Mouse (Mus musculus): Measurements from ENCODE around the gene Olfr589.
"Not testable (repeated sequence)": the region's sequence is repeated elsewhere in the genome, so short reads cannot be mapped to it uniquely, and the experiment has no call there.

The Olfr589 gene

DNA sequence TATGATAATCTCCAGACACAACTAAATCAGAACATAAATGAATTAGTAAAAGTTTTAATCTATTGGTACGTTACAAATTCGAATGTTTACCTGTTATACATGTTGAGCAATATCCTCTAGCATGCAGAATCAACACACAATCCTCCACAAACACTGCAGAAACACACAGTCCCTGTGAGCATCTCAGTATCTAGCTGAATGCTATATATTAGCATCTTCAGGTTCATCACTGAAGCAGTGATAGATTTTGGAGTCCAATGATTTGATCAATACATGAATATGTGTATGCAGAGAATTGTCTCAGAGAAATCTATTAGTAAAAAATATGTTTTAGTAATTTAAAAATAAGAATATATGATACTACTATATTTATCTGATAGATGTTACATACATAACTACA lies at the start of gene Olfr589:
TSS of gene Olfr589 (minus strand) at position 101 of the 400 bp plus-strand sequence.
- DNase-seq (ENCODE audit: low spot score in 2 of 2) = no peak

DNA sequence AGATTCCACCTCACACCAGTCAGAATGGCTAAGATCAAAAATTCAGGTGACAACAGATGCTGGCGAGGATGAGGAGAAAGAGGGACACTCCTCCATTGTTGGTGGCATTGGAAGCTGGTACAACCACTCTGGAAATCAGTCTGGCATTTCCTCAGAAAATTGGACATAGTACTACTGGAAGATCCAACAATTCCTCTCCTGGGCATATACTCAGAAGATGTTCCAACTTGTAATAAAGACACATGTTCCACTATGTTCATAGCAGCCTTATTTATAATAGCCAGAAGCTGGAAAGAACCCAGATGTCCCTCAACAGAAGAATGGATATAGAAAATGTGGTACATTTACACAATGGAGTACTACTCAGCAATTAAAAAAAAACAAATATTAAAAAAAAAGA lies 28.3 kb upstream of the Olfr589 start, which contains the start of gene Olfr592:
TSS of gene Olfr592 (plus strand) at position 301 of the 400 bp plus-strand sequence.
- not testable (repeated sequence) for DNase-seq (ENCODE audit: low spot score in 2 of 2)

DNA sequence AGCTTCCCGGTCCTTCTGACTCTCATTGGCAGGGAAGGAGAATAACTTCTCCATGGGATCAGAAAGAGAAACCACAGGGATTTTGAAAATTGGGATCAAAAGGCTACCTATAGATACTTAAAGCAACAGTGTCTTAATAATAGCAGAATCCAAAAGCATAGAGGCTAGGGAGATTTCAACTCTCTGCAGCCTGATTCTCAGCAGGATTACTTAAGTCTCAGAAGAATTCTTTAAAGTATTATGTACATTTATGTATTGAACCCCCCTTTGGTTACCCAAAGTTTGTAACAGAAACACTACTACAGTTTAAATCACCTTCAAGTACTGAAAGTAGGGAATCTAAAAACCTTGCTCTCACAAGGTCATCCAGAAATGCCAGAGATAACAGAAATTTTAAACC lies 22.1 kb upstream of the Olfr589 start, which contains the start of gene Olfr591:
TSS of gene Olfr591 (minus strand) at position 101 of the 400 bp plus-strand sequence.
- no peak for DNase-seq (ENCODE audit: low spot score in 2 of 2)

DNA sequence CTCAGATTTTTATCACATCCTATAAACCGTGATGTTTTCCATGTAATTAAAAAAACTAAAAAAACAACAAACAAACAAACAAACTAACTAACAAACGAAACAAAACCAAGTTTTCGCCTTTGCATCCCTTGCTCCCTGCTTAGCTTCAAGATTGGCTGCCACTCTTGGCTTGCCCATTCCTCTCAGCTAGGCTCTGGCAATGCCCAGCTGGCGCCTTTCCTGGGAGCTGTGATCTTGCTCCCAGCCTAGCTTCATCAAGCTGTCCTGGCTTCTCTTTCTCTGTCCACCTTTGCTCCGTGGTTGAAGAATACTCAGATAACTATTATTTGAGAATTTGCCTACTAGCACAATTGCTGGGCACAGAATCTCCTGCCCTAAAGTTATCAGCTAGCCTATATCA lies 13.5 kb upstream of the Olfr589 start:
- DNase-seq (ENCODE audit: low spot score in 2 of 2) = no peak

DNA sequence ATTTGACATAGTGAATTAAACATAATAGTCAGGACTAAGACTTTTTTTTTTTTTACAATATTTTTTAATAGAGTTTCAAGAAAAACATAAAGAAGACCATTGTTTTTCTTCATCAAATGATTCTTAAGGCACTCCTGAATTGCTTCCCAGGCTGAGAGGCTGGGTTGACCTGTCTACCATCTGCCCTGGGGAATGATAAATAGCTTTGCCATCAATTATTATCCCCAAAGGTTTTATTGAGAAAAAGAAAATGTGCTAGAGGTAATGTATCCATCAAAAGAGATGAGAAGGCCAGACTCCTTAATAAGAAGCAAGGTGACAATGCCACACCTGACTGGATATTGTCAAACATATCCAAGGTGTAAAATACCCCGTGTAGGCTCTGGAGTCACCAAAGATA lies 15.6 kb downstream of the Olfr589 start, which contains the start of gene Olfr588-ps1:
TSS of gene Olfr588-ps1 (plus strand) at position 301 of the 400 bp plus-strand sequence.
- DNase-seq (ENCODE audit: low spot score in 2 of 2) = no peak

- no peak for DNase-seq (ENCODE audit: low spot score in 2 of 2)
Measured at GRCm38 (mm10) chr7:103125538-103125937, 30.6 kb downstream of the Olfr589 start, which contains the start of gene Olfr586. Gene Olfr586 (minus strand): TSS chr7:103125638.

DNA sequence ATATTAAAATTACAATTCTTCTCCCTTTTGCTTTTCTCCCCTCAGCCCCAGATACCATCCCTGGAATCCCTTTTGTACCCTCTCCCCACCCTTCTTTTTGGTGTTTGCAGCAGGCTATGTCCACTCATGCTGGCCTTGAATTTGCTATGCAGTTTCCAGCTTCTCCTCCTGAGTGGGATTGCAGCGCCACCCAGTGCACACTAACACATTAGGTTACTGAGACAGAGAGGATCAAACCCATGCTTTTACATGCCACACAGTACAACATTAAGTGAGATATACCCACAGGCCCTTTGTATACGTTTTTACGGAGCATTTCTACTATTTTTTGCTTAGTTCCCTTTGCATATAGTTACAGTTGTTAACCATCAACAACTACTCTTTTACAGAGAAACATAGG lies 36.8 kb downstream of the Olfr589 start:
- DNase-seq (ENCODE audit: low spot score in 2 of 2) = no peak
